Mouse (Mus musculus) myocyte (in vitro differentiated cells): ENCODE measurements around the gene Pafah2. TPM values are rescaled to one million over a fixed set of nuclear protein-coding genes. Genes with fewer than 3 reads are reported as not detected.

Experiments
- H3K27me3 ChIP-seq: one replicate; pipeline ENCODE4 v1.6.1; 2011; ENCODE audit not compliant: control insufficient read depth, insufficient read depth, insufficient read length
- H3K36me3 ChIP-seq: one replicate; pipeline ENCODE4 v1.6.1; 2011; ENCODE audit not compliant: control insufficient read depth, insufficient read depth
- H3K4me2 ChIP-seq: one replicate; pipeline ENCODE4 v1.6.1; 2011; ENCODE audit warnings: low read depth, control low read depth
- H3K4me3 ChIP-seq: one replicate; pipeline ENCODE4 v1.5.1; 2011; ENCODE audit warnings: mild to moderate bottlenecking, control low read depth, moderate library complexity
- H3K79me2 ChIP-seq: one replicate; pipeline ENCODE4 v1.6.1; 2011; ENCODE audit not compliant: control insufficient read depth, insufficient read depth
- H3ac ChIP-seq: one replicate; pipeline ENCODE4 v1.6.1; 2011; ENCODE audit not compliant: control insufficient read depth, insufficient read length
- CEBPB ChIP-seq: IDR thresholded peaks from 2 replicates; pipeline ENCODE4 v1.6.1; 2011; ENCODE audit warnings: mild to moderate bottlenecking, moderate library complexity; ENCODE audit not compliant: poor library complexity, insufficient read depth, severe bottlenecking
- E2F4 ChIP-seq: IDR thresholded peaks from one replicate; pipeline ENCODE4 v1.6.1; 2011; ENCODE audit warnings: mild to moderate bottlenecking, control low read depth, moderate library complexity; ENCODE audit not compliant: insufficient read depth
- MAX ChIP-seq: IDR thresholded peaks from one replicate; pipeline ENCODE4 v1.6.1; 2011; ENCODE audit warnings: low read depth, mild to moderate bottlenecking, control low read depth
- MYOD1 ChIP-seq, 3 experiments: IDR thresholded peaks; one replicate each; pipeline ENCODE4 v1.6.1; 2011; ENCODE audit warnings: control low read depth in 2 of 3, low read depth in 2 of 3, mild to moderate bottlenecking in 2 of 3, moderate library complexity in 1 of 3; ENCODE audit not compliant: insufficient read length in 2 of 3, control insufficient read depth in 1 of 3
- MYOG ChIP-seq, 3 experiments: IDR thresholded peaks; one replicate each; pipeline ENCODE4 v1.6.1; 2011; ENCODE audit warnings: control low read depth in 2 of 3, low read depth in 2 of 3, mild to moderate bottlenecking in 2 of 3; ENCODE audit not compliant: insufficient read length in 2 of 3, control insufficient read depth in 1 of 3, insufficient read depth in 1 of 3
- POLR2A ChIP-seq: IDR thresholded peaks from one replicate; pipeline ENCODE4 v1.6.1; 2011; ENCODE audit warnings: low read depth, mild to moderate bottlenecking, control low read depth, moderate library complexity; ENCODE audit not compliant: insufficient read length
- POLR2AphosphoS2 ChIP-seq: IDR thresholded peaks from one replicate; pipeline ENCODE4 v1.6.1; 2011; ENCODE audit warnings: low read depth, control low read depth; ENCODE audit not compliant: insufficient read length
- REST ChIP-seq: IDR thresholded peaks from one replicate; pipeline ENCODE4 v1.6.1; 2011; ENCODE audit warnings: mild to moderate bottlenecking, control low read depth, moderate library complexity; ENCODE audit not compliant: insufficient read depth, insufficient read length
- SRF ChIP-seq: IDR thresholded peaks from one replicate; pipeline ENCODE4 v1.6.1; 2011; ENCODE audit warnings: low read depth; ENCODE audit not compliant: control insufficient read depth, insufficient read length
- TCF12 ChIP-seq: IDR thresholded peaks from one replicate; pipeline ENCODE4 v1.6.1; 2011; ENCODE audit warnings: mild to moderate bottlenecking, control low read depth; ENCODE audit not compliant: poor library complexity, insufficient read depth, severe bottlenecking
- TCF3 ChIP-seq: IDR thresholded peaks from one replicate; pipeline ENCODE4 v1.6.1; 2011; ENCODE audit warnings: low read depth, control low read depth; ENCODE audit not compliant: insufficient read length
- USF1 ChIP-seq: IDR thresholded peaks from one replicate; pipeline ENCODE4 v1.6.1; 2011; ENCODE audit warnings: low read depth, mild to moderate bottlenecking, control low read depth, moderate library complexity
- polyA plus RNA-seq: library from polyadenylated mRNA; unstranded; fragments of >200 nt; fragmentation: generic; extraction: Trizol; gene quantifications from one replicate; pipeline ENCODE4 v1.2.1, GENCODE M21; 2012; ENCODE audit warnings: missing spikeins

Gene Pafah2
- polyA plus RNA-seq, 1 experiment = 7.1 TPM

- TF ChIP-seq TCF3 (no peak), E2F4 (no peak), MYOG (IDR thresholded peaks at IDR 0.05; ENCODE audit: control insufficient read depth in 1 of 3, insufficient read depth in 1 of 3, insufficient read length in 2 of 3, low read depth in 2 of 3) (no peak), POLR2AphosphoS2 (no peak), USF1 (no peak), MAX (no peak), SRF (no peak), TCF12 (no peak), CEBPB (no peak), POLR2A (no peak)
- Histone ChIP-seq H3K79me2 (no peaks in the 10 kb centered on the region), H3K27me3 (no peaks in the 10 kb centered on the region), H3K36me3 (no peaks in the 10 kb centered on the region), H3ac (no peak overlapping the region), H3K4me2 (no peak overlapping the region), H3K4me3 (no peak overlapping the region)
Measured at GRCm38 (mm10) chr4:134416177-134416576, 20.1 kb downstream of the Pafah2 start.

- no peaks in the 10 kb centered on the region for H3K79me2 ChIP-seq
- H3K4me3 ChIP-seq = no peak overlapping the region
- no peaks in the 10 kb centered on the region for H3K36me3 ChIP-seq
- no peaks in the 10 kb centered on the region for H3K27me3 ChIP-seq
- no peak overlapping the region for H3K4me2 ChIP-seq
- TF ChIP-seq POLR2AphosphoS2 (no peak), CEBPB (no peak), MYOG (IDR thresholded peaks at IDR 0.05; ENCODE audit: control insufficient read depth in 1 of 3, insufficient read depth in 1 of 3, insufficient read length in 2 of 3, low read depth in 2 of 3) (no peak), SRF (no peak), TCF3 (no peak), POLR2A (no peak), MAX (no peak), E2F4 (no peak), MYOD1 (IDR thresholded peaks at IDR 0.05; ENCODE audit: control insufficient read depth in 1 of 3, insufficient read length in 2 of 3, low read depth in 2 of 3) (no peak), TCF12 (no peak), USF1 (no peak)
- no peak overlapping the region for H3ac ChIP-seq
Measured at GRCm38 (mm10) chr4:134416602-134417001, 20.5 kb downstream of the Pafah2 start.

DNA sequence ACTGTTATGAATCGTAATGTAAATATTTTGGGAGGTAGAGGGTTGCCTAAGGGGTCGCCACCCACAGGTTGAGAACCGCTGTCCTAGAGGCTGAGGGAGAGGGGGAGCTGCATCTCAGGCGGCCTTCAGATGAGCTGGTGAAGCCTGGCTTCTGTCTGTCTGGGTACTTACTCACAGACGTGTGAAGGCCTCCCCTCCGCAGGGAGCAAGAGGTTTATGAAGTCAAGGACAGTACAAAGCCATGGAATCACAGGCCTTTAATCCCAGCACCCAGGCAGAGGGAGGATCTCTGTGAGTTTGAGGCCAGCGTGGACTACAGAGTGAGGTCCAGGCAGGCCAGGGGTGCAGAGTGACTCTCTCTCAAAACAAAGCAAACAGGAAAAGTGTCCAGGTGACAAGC lies 21.0 kb downstream of the Pafah2 start:
- H3K4me3 ChIP-seq = no peak overlapping the region
- TF ChIP-seq CEBPB (no peak), TCF3 (no peak), USF1 (no peak), REST (no peak), E2F4 (no peak), MYOG (IDR thresholded peaks at IDR 0.05; ENCODE audit: control insufficient read depth in 1 of 3, insufficient read depth in 1 of 3, insufficient read length in 2 of 3, low read depth in 2 of 3) (no peak), SRF (no peak), TCF12 (no peak), POLR2AphosphoS2 (no peak), POLR2A (no peak), MAX (no peak), MYOD1 (IDR thresholded peaks at IDR 0.05; ENCODE audit: control insufficient read depth in 1 of 3, insufficient read length in 2 of 3, low read depth in 2 of 3) (no peak)
- H3K4me2 ChIP-seq = no peak overlapping the region
- no peaks in the 10 kb centered on the region for H3K36me3 ChIP-seq
- no peaks in the 10 kb centered on the region for H3K27me3 ChIP-seq
- no peaks in the 10 kb centered on the region for H3K79me2 ChIP-seq
- no peak overlapping the region for H3ac ChIP-seq

- no peak overlapping the region for H3K4me2 ChIP-seq
- TF ChIP-seq POLR2A (no peak), E2F4 (no peak), MYOD1 (IDR thresholded peaks at IDR 0.05; ENCODE audit: control insufficient read depth in 1 of 3, insufficient read length in 2 of 3, low read depth in 2 of 3) (no peak), CEBPB (no peak), POLR2AphosphoS2 (no peak), REST (no peak), SRF (no peak), MYOG (IDR thresholded peaks at IDR 0.05; ENCODE audit: control insufficient read depth in 1 of 3, insufficient read depth in 1 of 3, insufficient read length in 2 of 3, low read depth in 2 of 3) (no peak), USF1 (no peak), MAX (no peak), TCF3 (no peak), TCF12 (no peak)
- no peaks in the 10 kb centered on the region for H3K36me3 ChIP-seq
- no peaks in the 10 kb centered on the region for H3K27me3 ChIP-seq
- no peaks in the 10 kb centered on the region for H3K79me2 ChIP-seq
- no peak overlapping the region for H3ac ChIP-seq
- H3K4me3 ChIP-seq = no peak overlapping the region
Measured at GRCm38 (mm10) chr4:134421971-134422370, 25.9 kb downstream of the Pafah2 start.

GRCm38 (mm10) chr4:134423949-134424348 lies 27.8 kb downstream of the Pafah2 start:
- TF ChIP-seq REST = no peak
- TF ChIP-seq TCF12 = no peak
- no peak for TF ChIP-seq MYOG (IDR thresholded peaks at IDR 0.05; ENCODE audit: control insufficient read depth in 1 of 3, insufficient read depth in 1 of 3, insufficient read length in 2 of 3, low read depth in 2 of 3)
- no peak for TF ChIP-seq POLR2A
- TF ChIP-seq USF1 = no peak
- Histone ChIP-seq H3K4me3 (no peak overlapping the region), H3K79me2 (no peaks in the 10 kb centered on the region), H3K36me3 (no peaks in the 10 kb centered on the region), H3K27me3 (no peaks in the 10 kb centered on the region), H3K4me2 (no peak overlapping the region), H3ac (no peak overlapping the region)
